Mouse (Mus musculus): ENCODE measurements at regions not wholly inside any gene's neighbourhood (a gene's known extent, or its start where the extent isn't known, plus 50 kb on each side); places are given as distances from the start of the nearest gene placed in this dataset.
"Not testable (repeated sequence)": the region's sequence is repeated elsewhere in the genome, so short reads cannot be mapped to it uniquely, and the experiment has no call there.

- TF ChIP-seq CTCF (IDR thresholded peaks at IDR 0.05; ENCODE audit: borderline replicate concordance, insufficient read depth, low read length) = no peak
- no peak for TF ChIP-seq POLR2A (IDR thresholded peaks at IDR 0.05; ENCODE audit: low read depth, low read length)
- Histone ChIP-seq H3K4me1 (ENCODE audit: control insufficient read depth, insufficient read depth, low read length) (no peaks in the 10 kb centered on the region), H3K4me3 (ENCODE audit: insufficient read depth, low read length) (no peak overlapping the region)
These were observed 266.2 kb downstream of the Adgb start for GRCm38 (mm10) chr10:10205805-10206520.

GRCm38 (mm10) chr10:10203982-10204381 is 268.1 kb downstream of the Adgb start:
- no peaks in the 10 kb centered on the region for H3K4me1 ChIP-seq (ENCODE audit: control insufficient read depth, insufficient read depth, low read length)
- no peak overlapping the region for H3K4me3 ChIP-seq (ENCODE audit: insufficient read depth, low read length)
- TF ChIP-seq POLR2A (IDR thresholded peaks at IDR 0.05; ENCODE audit: low read depth, low read length) (no peak), CTCF (IDR thresholded peaks at IDR 0.05; ENCODE audit: borderline replicate concordance, insufficient read depth, low read length) (no peak)
- H3K27ac ChIP-seq (ENCODE audit: insufficient read depth, low read length) = no peak overlapping the region

More at GRCm38 (mm10) chr10:10205805-10206520, 266.2 kb downstream of the Adgb start:
- H3K27ac ChIP-seq (ENCODE audit: insufficient read depth, low read length) = no peak overlapping the region

GRCm38 (mm10) chr10:10190308-10190707 is 281.8 kb downstream of the Adgb start:
- H3K4me1 ChIP-seq (ENCODE audit: control insufficient read depth, insufficient read depth, low read length) = no peaks in the 10 kb centered on the region
- no peak overlapping the region for H3K4me3 ChIP-seq (ENCODE audit: insufficient read depth, low read length)
- no peak for TF ChIP-seq POLR2A (IDR thresholded peaks at IDR 0.05; ENCODE audit: low read depth, low read length)
- TF ChIP-seq CTCF (IDR thresholded peaks at IDR 0.05; ENCODE audit: borderline replicate concordance, insufficient read depth, low read length) = no peak

GRCm38 (mm10) chr10:10188113-10188512 is 284.0 kb downstream of the Adgb start:
- H3K4me3 ChIP-seq (ENCODE audit: insufficient read depth, low read length) = no peak overlapping the region
- TF ChIP-seq POLR2A (IDR thresholded peaks at IDR 0.05; ENCODE audit: low read depth, low read length) (no peak), CTCF (IDR thresholded peaks at IDR 0.05; ENCODE audit: borderline replicate concordance, insufficient read depth, low read length) (no peak)
- no peak overlapping the region for H3K27ac ChIP-seq (ENCODE audit: insufficient read depth, low read length)
- H3K4me1 ChIP-seq (ENCODE audit: control insufficient read depth, insufficient read depth, low read length) = no peaks in the 10 kb centered on the region

More at GRCm38 (mm10) chr10:10190308-10190707, 281.8 kb downstream of the Adgb start:
- no peak overlapping the region for H3K27ac ChIP-seq (ENCODE audit: insufficient read depth, low read length)

GRCm38 (mm10) chr10:10186721-10187120 is 285.4 kb downstream of the Adgb start:
- Histone ChIP-seq H3K4me3 (ENCODE audit: insufficient read depth, low read length) (no peak overlapping the region), H3K27ac (ENCODE audit: insufficient read depth, low read length) (no peak overlapping the region), H3K4me1 (ENCODE audit: control insufficient read depth, insufficient read depth, low read length) (no peaks in the 10 kb centered on the region)
- TF ChIP-seq POLR2A (IDR thresholded peaks at IDR 0.05; ENCODE audit: low read depth, low read length) = no peak
- no peak for TF ChIP-seq CTCF (IDR thresholded peaks at IDR 0.05; ENCODE audit: borderline replicate concordance, insufficient read depth, low read length)

- Histone ChIP-seq H3K27ac (ENCODE audit: insufficient read depth, low read length) (no peak overlapping the region), H3K4me3 (ENCODE audit: insufficient read depth, low read length) (no peak overlapping the region), H3K4me1 (ENCODE audit: control insufficient read depth, insufficient read depth, low read length) (no peaks in the 10 kb centered on the region)
- TF ChIP-seq CTCF (IDR thresholded peaks at IDR 0.05; ENCODE audit: borderline replicate concordance, insufficient read depth, low read length) (no peak), POLR2A (IDR thresholded peaks at IDR 0.05; ENCODE audit: low read depth, low read length) (no peak)
These were observed 284.5 kb upstream of the Stxbp5 start for GRCm38 (mm10) chr10:10185298-10185883.

GRCm38 (mm10) chr10:10184386-10184785 is 283.5 kb upstream of the Stxbp5 start:
- H3K27ac ChIP-seq (ENCODE audit: insufficient read depth, low read length) = no peak overlapping the region
- no peak overlapping the region for H3K4me3 ChIP-seq (ENCODE audit: insufficient read depth, low read length)
- no peaks in the 10 kb centered on the region for H3K4me1 ChIP-seq (ENCODE audit: control insufficient read depth, insufficient read depth, low read length)
- TF ChIP-seq POLR2A (IDR thresholded peaks at IDR 0.05; ENCODE audit: low read depth, low read length) (no peak), CTCF (IDR thresholded peaks at IDR 0.05; ENCODE audit: borderline replicate concordance, insufficient read depth, low read length) (no peak)

- H3K4me3 ChIP-seq (ENCODE audit: insufficient read depth, low read length); H3K4me1 ChIP-seq (ENCODE audit: control insufficient read depth, insufficient read depth, low read length); H3K27ac ChIP-seq (ENCODE audit: insufficient read depth, low read length): not testable (repeated sequence)
These were observed 276.2 kb upstream of the Stxbp5 start for GRCm38 (mm10) chr10:10177037-10177436.

Data from embryonic fibroblast, embryonic 13.5 days (primary cell).